Mouse (Mus musculus) left cerebral cortex, adult 18-20 months (tissue): Measurements from ENCODE around the gene Sstr5. TPM values are rescaled to one million over a fixed set of nuclear protein-coding genes. Genes with fewer than 3 reads are reported as not detected.

ENCODE experiments used
- DNase-seq, 2 experiments: peaks; one replicate each; pipeline ENCODE4 v3.0.0; 2021 to 2022; ENCODE audit warnings: low spot score in 2 of 2, mixed read lengths in 1 of 2
- long read RNA-seq, 2 experiments: library from polyadenylated mRNA; stranded (forward); transcript quantifications; one replicate each; pipeline ENCODE4 v2.0.0; 2021
- total RNA-seq, 2 experiments: library from RNA; stranded (reverse); gene quantifications; 2 replicates each; pipeline ENCODE4 v1.2.3; 2021

Gene Sstr5
- total RNA-seq, result 1 to 10 TPM in 1 of 2 experiments, under 1 TPM in 1; 0.75 to 1.1 TPM
- long read RNA-seq, experiment 1, partial matches to known transcripts, result 0 of 1 reads
- long read RNA-seq, experiment 1, other reads (novel, unspliced or antisense), result 0 of 1 reads
- long read RNA-seq, experiment 2, result 0 reads

DNA sequence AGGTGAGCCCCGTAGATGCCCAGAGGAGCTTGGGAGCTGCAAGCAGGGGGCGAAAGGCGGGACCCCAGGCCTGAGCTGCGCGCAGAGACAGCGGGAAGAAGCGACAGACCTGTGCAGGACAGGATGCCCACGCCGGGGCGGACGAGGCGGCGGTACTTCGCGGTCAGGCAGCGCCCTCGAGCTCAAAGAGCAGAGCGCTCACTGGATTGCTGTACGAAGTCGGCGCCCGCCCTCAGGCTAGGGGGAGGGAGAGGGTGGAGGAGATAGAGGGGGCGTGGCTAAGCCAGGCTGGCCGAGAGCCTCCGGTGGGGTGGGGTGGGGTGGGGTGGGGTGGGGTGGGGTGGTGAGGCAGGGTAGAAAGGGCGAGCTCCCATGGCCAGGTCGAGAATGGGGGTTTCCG, at the start of gene Sstr5:
Gene Sstr5, minus strand, starts transcription at position 276 of the 400 bp plus-strand sequence.
- no peak for DNase-seq

DNA sequence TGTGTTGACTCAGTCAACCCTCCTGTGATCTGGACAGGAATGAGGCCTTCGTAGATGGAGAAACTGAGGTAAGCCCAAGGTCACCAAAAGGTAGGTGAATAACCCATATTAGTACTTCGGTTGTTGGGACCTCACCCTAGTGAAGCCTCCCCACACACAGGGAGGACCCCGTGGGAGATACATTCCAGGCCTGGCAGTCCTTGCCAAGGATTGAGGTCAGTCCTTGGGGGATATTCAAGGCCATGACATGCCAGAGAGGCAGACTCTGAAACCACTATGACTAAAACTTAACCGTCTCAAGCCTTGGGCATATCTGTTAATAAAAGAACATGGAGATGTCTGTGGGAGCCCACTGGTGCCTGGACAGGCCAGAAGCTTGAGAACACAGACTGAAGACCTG, 44.7 kb upstream of the Sstr5 start:
- no peak for DNase-seq

DNA sequence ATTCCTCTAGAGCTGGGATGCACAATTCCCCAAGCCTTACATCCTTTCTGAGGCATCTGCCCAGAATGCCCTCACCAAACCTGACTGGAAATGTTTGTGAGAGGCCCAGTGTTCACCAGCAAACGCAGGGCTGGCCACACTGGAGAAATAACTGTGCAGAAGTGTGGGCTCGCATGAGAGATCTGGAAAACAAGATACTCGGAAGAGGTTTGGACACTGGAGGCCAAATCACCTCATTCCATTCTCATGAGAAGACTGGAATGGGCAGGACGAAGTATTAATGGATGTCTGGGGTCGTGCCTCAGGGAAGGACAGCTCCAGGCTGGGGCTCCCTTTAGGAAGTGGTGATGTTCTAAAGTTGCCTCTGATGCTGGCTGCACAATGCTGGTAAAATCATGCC, 43.6 kb upstream of the Sstr5 start:
- no peak for DNase-seq

DNA sequence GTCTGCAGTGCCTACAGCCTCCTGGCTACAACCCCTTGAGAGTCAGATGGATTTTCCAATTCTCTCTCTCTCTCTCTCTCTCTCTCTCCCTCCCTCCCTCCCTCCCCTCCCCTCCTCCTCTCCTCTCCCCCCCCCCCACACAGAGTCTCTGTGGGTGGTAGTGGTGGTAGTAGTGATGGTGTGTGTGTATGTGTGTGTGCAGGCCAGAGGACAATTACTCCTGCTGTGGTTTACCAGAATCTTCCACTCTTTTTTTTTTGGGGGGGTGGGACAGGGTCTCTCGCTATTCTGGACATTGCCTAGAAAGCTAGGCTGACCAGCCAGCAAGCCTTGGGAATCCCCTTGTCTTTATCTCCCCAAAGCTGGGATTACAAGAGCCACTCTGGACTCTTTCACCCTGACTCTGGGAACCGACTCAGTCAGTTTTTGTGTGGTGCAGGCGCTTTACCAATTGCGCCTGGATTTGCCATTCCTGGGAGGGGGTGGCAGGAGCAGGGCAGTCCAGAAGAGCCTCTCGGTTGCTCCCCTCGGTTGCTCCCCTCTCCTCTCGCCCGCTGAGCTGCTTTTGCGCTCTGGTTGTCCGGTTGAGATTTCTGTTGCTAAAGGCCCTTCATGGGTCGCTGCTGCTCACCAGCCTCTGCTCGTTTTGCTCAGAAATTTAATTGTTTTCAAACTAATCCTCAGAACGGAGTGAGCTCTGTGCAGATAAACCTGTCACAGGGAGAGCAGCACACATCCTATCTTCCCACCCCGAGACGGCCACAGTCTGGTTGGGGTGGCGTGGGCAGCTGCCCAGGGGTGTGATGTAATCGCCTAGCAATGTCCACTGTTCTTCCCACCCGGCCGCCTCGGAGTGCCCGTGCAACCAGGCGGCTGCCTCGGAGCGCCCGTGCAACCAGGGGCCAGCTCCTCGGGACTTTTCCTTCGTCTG, 42.1 kb upstream of the Sstr5 start:
- DNase-seq, result peak; percentile 37 to 60

DNA sequence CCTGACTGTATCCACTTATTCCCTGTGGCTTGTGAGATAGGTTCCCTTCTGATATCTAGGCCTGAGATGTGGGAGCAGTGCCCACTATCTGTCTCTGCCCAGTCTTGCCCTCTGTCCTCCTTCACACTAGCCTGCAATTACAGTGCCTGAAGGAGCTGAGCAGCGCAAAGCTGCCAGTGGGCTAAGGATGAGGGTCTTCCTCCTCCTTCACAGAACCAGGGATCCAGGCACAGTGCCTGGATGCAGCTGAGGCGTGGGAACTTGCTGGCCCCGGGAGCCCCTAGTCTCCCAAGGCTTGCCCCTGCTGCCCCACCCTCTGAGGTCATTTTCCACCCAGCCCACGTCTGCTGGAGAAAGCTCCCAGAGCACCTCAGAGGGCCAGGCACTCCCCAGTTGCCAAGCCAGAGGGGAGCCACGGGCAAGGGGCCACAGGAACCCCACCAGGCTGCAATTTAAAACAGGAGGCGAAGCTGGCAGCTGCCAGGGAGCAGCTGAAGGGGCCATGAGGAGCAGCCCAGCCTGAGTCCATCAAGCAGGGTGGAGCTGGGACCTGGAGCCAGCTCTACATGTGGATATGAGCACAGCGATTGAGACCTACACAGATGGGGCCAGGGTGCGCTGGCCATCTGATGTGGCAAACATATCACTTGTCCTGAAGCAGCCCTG, 33.4 kb upstream of the Sstr5 start:
- DNase-seq, result no peak

DNA sequence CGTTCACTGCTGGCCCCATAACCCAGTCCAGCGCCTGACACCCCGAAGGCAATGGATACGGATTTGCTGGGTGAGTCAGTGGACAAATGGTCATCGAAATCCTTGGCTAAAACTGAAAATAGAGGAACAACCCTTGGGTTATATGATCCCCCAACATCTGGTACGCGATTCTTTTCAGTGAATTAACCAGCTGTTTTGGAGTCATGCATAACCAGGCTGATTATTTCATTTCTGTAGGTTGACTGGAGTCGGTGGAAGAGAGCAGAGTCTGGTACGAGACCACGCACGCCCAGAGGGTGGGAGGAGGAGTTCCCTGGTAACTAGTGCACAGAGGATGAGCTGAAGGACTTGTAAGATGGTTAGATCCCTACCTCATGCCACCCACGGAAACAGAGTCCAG, 25.0 kb upstream of the Sstr5 start:
- no peak for DNase-seq

DNA sequence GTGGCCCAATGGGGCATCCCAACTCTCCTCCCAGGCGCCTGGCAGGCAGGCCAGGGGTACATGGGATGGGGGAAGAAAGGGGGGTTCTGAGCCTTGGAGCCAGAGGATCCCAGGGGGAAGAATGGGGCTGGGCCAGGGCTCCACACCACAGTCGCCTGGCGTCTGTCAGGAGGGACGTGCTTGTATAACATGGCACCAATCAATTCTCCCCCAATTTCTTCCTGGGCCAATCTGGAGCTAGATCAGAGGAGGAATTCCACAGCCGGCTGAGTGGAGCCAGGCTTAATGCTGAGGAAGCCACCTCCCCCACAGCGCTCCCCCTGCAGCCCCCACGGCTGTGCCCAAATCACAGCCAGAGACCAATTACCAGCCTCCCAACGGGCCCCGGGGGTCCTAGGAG, 23.4 kb upstream of the Sstr5 start:
- no peak for DNase-seq

DNA sequence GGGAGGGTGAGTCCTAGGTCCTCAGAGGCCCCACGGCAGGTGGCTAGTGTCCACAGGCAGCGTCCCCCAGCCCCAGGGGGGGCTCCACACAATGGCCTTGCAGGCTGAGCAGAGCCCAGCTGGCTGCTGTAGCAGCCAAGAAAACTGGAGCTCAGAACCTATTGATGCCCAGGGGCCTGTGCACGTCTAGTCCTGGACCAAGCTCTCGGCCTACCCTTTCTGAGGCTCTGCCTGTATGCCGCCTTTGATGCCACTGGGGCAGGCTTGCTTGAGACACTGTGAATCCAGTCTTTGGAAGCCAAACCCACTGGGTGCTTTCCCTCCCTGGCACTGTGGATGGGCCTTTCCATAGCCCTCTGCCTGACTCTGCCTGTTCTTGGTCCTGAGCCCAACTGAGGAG, 22.4 kb upstream of the Sstr5 start:
- peak in 1 of 2 experiments; percentile 14 for DNase-seq

DNA sequence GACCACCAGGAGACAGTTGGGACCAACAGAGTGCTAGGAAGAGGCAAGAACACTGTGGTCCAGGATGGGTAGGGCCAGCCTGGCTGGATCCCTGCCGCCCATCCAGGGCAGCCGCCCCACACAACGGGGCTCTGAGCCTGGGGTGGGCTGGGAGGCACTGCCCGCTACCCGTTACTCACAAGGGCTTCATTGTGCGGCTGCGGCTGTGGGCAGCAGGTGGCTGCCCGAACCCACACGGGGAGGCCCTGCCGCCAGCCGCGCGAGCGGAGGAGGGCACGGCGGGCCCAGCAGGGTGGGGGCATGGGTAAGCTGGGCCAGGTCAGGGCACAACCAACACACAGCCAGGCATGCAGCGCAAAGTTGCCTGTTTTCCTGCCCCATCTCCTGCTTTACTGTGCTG, 21.1 kb upstream of the Sstr5 start:
- peak; percentile 27 to 30 for DNase-seq

DNA sequence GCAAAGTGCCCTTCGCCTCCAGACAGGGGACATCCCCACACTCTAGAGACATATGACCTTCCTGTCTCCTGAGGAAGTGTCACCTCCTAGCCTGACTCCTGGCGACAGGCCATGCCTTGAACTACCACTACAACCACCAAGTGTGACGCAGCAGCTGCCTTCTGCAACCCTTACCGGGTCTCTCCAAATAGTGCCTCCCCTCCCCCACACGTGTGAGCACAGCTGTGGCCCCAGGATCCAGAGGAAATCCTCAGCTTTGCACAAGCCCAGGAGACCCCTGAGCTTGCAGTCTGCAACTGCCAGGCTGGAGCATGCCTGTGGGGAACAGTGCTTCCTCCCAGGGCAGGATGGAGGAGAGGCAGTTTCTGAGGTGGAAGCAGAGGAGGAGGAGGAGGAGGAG, 19.2 kb upstream of the Sstr5 start:
- DNase-seq, result no peak

DNA sequence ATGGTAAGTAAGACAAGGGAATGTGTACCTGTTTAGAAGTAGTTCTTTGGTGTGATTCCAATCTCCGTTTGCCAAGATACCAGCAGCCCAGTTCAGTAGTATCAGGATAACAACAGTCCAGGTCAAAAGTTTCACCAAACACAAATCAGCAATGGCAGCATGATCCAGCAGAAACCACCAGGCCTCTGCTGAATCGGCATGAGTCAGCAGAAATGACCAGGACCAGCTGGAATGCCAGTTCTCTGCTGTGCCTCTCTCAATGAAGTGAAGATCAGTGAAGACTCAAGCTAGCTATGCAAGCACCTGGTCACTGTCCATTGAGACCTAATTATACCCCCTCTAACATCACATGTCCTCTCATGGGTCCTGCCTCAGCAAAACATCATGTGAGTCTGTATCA, 17.0 kb upstream of the Sstr5 start:
- DNase-seq, result no peak

DNA sequence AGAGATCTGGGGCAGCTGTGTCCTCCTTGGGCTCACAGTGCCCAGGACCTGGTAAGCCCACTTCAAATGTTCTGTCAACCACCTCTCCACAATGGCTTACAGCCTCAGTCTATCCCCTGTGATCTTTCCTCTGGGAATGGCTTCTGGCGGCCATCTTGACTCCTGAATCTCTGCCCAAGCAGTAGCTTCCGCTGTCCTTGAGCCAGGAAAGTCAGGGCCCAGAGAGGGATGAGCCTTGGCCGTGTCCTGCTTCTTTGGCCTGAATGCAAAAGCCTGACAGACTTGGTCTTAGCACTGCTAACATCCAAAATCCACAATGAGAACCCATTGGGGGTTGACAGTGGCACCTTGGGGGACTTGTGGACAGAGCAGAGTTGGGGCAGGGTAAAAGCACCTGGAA, 14.8 kb upstream of the Sstr5 start:
- DNase-seq, result no peak

DNA sequence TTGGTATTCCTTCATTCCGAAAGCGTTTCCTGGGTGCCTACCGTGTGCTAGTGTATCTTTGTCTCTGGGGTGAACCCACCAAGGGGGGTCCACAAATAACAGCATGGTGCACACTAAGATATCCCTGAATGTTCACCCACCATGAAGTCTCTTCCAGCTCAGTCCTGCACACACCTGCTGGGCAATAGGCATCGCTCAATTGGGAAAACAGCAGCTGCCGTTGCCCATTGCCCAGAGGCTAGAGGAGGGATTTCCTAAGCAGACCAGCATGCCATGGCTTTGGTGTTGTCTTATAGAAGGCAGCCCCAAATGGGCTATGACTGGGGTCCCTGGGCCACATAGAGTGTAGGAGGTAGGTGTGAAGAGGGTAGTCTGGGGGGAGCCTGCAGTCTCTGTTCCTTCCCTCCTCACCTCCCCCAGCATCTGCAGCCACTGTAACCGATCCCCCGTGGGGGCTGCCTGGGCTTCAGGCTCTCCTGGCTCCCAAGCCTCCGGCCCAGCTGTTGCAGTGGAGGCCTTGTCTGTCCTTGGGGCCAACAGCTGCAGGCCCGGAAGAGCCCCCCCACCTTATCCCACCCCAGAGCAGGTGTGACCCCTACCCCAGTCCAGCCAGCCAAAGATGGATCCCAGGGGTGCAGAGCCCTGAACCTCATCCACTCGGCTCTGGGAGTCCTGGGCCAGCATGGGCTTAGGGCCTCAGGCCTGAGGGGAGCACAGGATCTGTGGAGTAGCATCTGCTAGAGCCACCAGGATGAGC, 13.2 kb upstream of the Sstr5 start:
- no peak for DNase-seq

DNA sequence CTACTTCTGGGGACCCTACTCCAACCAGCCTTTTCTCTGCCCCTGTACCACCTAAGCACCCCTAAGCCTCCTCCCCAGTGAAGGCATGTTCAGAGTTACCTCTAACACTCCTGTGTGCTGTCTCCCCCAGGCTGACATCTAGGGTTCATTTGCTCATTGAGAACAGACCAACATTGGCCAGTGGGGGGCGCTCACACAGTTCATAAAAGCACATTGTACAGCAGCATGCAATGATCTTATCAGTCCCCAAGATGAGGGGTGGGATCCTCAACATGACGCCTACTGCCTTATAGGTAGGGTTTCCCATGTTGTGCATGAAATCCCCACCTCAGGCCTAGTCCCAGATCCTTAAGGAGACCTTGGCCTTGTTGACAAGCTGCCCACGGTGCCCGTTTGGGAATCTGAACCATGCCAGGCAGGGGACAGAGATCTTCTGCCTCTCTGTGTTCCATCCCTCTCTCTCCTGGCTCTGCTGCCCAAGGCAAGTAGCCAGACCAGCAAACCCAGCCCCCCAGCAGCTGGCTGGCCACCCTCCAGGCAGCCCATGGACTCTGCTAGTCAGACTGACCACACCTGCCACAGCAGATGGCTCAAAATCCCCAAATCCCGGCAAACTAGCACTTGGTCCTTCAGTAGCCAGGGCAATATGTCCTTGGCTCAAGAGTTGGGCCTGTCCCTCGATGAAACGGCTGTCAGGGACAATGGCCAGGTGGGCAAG, 11.9 kb upstream of the Sstr5 start:
- peak; percentile 76 to 87 for DNase-seq

DNA sequence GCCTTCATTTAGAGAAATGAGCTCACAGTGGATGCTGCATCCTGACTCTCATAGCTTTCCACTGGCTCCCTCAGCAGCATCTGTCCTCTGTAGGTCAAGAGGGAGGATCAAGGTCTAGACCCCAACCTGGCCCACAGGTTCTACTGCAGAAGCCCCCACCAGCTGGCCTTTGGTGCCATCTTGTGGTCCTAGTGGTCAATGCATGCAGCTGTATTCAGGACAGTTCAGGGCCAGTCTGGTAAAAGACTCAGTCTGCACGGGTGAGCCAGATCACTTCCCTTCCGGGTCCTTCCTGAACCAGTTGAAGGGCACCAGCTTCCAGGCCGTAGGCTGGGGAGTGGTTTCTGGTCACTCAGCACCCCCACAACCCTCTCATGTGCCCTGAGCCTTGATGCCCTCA, 10.7 kb upstream of the Sstr5 start:
- peak; percentile 74 to 77 for DNase-seq

DNA sequence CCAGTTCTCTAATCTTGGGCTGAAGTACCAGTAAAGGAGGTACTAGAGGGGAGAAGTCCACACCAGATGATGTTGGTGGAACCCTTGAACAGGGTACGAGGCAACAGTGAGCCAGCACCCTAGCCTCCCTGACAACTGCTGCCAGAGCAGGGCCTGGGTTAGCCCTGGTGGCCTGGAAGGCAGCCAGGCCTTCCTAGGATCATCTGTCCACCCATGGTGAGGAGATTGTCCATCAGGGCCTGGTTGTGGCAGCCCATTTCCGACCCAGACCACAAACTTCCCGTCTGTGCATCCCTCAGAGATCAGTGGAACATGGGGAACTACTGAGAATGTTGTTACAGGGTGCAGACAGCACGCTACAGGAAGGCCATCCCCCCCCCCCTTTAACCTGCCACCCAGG, 5.5 kb upstream of the Sstr5 start:
- no peak for DNase-seq

DNA sequence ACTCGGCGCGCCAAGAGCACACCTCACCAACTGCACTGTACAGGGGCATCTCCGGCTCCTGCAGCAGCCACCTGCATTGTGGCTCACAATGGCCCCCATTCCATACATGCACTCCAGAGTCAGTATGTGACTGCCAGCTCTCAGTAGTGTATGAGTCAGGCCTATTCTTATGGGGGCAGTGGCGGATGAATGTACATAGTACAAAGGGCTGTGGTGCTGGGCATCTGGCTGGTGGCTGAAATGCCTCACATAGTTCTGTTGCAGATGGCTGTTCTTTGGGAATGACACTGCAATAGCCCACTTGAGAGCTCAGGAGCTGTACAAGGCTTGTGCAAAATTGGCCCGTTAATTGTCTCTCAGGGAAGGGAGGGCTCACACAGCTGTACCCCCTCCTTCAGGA, 15.0 kb downstream of the Sstr5 start:
- DNase-seq, result no peak

DNA sequence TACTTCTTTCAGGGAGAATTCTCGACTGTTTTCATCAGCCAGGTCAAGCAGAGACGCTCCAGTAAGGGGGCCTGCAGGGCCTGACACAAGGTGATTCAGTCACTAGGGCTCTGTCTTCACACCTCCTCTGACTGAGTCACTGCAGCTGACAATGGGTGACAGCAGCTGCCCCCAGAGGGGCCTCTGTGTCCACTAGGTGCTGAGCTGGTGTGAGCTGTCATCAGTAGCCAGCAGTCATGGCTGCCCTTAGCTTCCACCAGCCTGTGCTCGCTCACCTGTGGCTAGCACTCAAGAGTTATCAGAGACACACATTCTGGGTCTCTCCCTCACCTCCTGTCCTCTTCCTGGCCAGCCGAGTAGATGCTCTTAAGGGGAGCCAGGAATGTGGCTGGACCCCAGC, 16.3 kb downstream of the Sstr5 start:
- no peak for DNase-seq

DNA sequence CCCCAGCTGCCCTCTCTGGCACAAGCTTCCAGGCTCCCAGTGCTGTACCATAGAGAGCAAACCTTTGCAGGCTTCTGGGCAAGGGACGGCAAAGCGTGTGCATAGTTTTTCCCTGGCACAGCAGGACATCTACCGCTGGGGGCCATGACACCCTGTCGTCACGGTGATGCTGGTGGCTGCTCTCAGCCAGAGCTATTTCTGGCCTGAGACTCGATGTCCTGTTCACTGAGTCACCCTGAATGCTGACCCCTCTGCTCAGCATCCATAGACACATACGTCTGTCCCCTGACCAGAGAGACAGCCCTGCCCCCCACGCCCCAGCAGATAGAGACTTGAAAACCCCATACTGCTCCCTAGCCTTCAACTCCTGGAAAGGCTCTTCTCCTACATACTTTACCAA, 16.9 kb downstream of the Sstr5 start:
- no peak for DNase-seq

DNA sequence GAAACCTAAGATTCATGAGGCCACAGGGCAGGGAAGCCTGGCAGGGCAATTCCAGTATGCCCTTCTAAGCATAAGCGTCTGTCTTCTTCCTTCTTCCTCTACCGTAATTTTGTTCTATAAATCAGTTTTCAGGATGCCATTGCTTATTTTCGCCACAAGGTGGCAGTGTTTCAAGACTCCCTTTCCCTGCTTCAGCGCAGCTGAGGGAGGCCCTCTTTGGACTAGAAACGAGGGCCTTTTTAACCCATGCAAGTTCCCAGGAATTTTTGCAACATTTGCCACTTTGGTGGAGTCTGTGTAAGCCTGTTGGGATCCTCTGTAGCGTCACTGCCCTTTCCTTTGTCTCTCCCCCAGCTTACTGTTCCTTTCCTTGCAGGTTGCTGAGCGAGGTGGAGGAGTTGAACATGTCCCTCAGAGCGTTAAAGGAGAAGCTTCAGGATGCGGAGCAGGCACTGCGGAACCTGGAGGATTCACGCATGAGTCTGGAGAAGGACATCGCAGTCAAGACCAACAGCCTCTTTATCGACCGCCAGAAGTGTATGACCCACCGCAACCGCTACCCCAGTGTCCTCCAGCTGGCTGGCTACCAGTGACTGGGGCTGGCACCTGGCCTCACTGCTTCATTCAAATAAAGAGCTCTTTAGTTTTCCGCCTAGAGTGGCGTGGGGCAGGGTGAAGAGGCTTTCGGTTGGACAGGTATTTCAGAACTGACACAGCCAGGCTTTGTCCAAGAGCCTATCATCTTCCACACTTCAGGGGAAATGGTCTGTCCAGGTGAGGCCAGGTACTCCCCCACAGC, 20.9 kb downstream of the Sstr5 start:
- DNase-seq, result peak; percentile 56 to 69
